Mouse (Mus musculus) neural tube, embryonic 12.5 days (tissue): Measurements from ENCODE around the gene Chaf1a. TPM values are rescaled to one million over a fixed set of nuclear protein-coding genes. Genes with fewer than 3 reads are reported as not detected.

Experiments used
- ATAC-seq: fragments of 200-750 bp; cut with Nextera tagmentation; 2 replicates; pipeline ENCODE4 v1.8.0; 2017; ENCODE audit warnings: low read depth, mild to moderate bottlenecking, moderate TSS enrichment, moderate library complexity; ENCODE audit not compliant: low FRiP score
- H3K27ac ChIP-seq: fragments of 300-500 bp; sonication (generic); 2 replicates; pipeline ENCODE4 v1.5.1; 2016
- H3K27me3 ChIP-seq: fragments of 300-500 bp; sonication (generic); replicated peaks from 2 replicates; pipeline ENCODE4 v1.6.1; 2016; ENCODE audit warnings: mild to moderate bottlenecking
- H3K36me3 ChIP-seq: fragments of 300-500 bp; sonication (generic); 2 replicates; pipeline ENCODE4 v1.6.1; 2016; ENCODE audit warnings: mild to moderate bottlenecking
- H3K4me1 ChIP-seq: fragments of 300-500 bp; sonication (generic); 2 replicates; pipeline ENCODE4 v1.6.1; 2016
- H3K4me2 ChIP-seq: fragments of 300-500 bp; sonication (generic); replicated peaks from 2 replicates; pipeline ENCODE4 v1.6.1; 2016; ENCODE audit warnings: mild to moderate bottlenecking
- H3K4me3 ChIP-seq: fragments of 300-500 bp; sonication (generic); 2 replicates; pipeline ENCODE4 v1.5.1; 2016
- H3K9ac ChIP-seq: fragments of 300-500 bp; sonication (generic); 2 replicates; pipeline ENCODE4 v1.6.1; 2016; ENCODE audit warnings: mild to moderate bottlenecking
- H3K9me3 ChIP-seq: fragments of 300-500 bp; sonication (generic); 2 replicates; pipeline ENCODE4 v1.6.1; 2016; ENCODE audit warnings: mild to moderate bottlenecking
- WGBS: fragments of 180-500 bp; shearing (Covaris S2); methylation state at CpG from one replicate; pipeline ENCODE4 v1.1.7; 2016; 5-methylcytosine and 5-hydroxymethylcytosine counted together
- polyA plus RNA-seq: library from polyadenylated mRNA; unstranded; fragments of >200 nt; fragmentation: Nextera tagmentation; extraction: Ambion mirVana; gene quantifications from 2 replicates; pipeline ENCODE4 v1.2.1, GENCODE M21; 2016

The Chaf1a gene
- polyA plus RNA-seq, 1 experiment from 2014 or later, result 25.3 TPM

DNA sequence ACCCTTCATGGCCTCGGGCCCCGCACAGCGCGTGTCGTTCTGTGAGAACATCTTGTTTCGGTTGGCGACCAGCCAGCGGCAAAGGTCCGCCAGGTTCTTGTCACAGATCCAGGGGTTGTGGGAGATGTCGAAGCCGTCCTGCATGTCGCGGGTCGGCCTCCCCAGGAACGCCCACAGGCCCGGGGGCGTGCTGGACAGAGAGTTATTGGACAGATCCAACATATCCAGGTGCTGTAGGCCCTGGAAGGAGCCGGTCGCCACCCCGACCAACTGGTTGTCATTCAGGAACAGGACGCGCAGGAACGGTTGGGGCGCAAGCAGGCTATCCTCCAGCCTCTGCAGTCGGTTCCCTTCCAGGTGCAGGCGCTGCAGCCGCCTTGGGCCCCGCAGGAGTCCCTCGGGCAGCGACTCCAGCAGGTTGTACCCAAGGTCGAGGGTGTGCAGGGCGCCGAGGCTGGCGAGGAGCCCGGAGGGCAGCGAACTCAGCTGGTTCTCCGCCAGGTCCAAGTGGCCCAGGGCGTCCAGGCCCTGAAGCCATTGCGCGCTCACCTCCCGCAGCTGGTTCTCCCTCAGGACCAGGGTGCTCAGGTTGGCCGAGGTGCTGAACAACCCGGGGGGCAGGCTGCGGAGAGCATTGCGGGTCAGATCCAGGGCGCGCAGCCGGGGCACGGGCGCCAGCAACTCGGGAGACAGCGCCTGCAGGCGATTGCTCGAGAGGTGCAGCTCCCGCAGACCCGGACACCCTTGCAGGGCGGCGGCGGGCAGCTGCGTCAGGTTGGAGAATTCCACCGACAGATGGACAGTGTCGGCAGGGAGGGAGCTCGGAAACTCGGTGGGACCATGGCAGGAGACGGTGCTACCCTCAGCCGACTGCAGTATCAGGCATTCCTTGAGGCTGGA, 80.0 kb downstream of the Chaf1a start:
- no peak overlapping the region for H3K27ac ChIP-seq
- no peak overlapping the region for H3K4me3 ChIP-seq
- H3K36me3 ChIP-seq, result peaks cover 10% of the 10 kb centered on the region
- H3K9me3 ChIP-seq, result peaks cover 13% of the 10 kb centered on the region
- peaks cover 89% of the 10 kb centered on the region for H3K27me3 ChIP-seq
- peak overlapping the region; percentile 20; the same call in 1 of the 2 replicates for H3K4me2 ChIP-seq
- 11% methylated on average over 66 of the region's 66 CpGs for WGBS
- no peak overlapping the region for H3K9ac ChIP-seq
- ATAC-seq, result no peak
- peaks cover 19% of the 10 kb centered on the region for H3K4me1 ChIP-seq

GRCm38 (mm10) chr17:56121826-56122225, 81.6 kb downstream of the Chaf1a start, which contains the start of gene Lrg1:
TSS of gene Lrg1 (minus strand) at chr17:56122001.
- H3K4me1 ChIP-seq, result peaks cover 19% of the 10 kb centered on the region
- H3K36me3 ChIP-seq, result peaks cover 19% of the 10 kb centered on the region
- WGBS, result 64% methylated on average over 2 of the region's 2 CpGs
- H3K4me3 ChIP-seq, result no peak within 1 kb of the TSS
- H3K9me3 ChIP-seq, result peaks cover 13% of the 10 kb centered on the region
- no peak within 1 kb of the TSS for H3K27ac ChIP-seq
- no peak for ATAC-seq
- no peak within 1 kb of the TSS for H3K9ac ChIP-seq
- H3K27me3 ChIP-seq, result peaks cover 84% of the 10 kb centered on the region
- H3K4me2 ChIP-seq, result no peak within 1 kb of the TSS

Other genes starting within 250 kb of the Chaf1a start
- gene Zfp119a, start 161.5 kb upstream of the Chaf1a start, polyA plus RNA-seq, result 9.8 and 10.0 TPM in 2 replicates
- gene Zfp959, start 148.3 kb upstream of the Chaf1a start, polyA plus RNA-seq, result 12.8 and 17.0 TPM in 2 replicates
- gene Zfp119b, start 90.9 kb upstream of the Chaf1a start, polyA plus RNA-seq, result 6.0 and 6.1 TPM in 2 replicates
- 2.3 and 2.8 TPM in 2 replicates for gene Ebi3, start 87.8 kb upstream of the Chaf1a start, polyA plus RNA-seq
- gene Yju2, start 81.3 kb upstream of the Chaf1a start, polyA plus RNA-seq, result 24.2 and 27.1 TPM in 2 replicates
- gene Shd, start 70.0 kb upstream of the Chaf1a start, polyA plus RNA-seq, result 136 and 143 TPM in 2 replicates
- gene Fsd1, start 53.9 kb upstream of the Chaf1a start, polyA plus RNA-seq, result 114 and 123 TPM in 2 replicates
- gene Stap2, start 34.9 kb upstream of the Chaf1a start, polyA plus RNA-seq, result 5.9 and 7.2 TPM in 2 replicates
- 209 and 214 TPM in 2 replicates for gene Mpnd, start 34.7 kb upstream of the Chaf1a start, polyA plus RNA-seq
- gene Sh3gl1, start 3.8 kb upstream of the Chaf1a start, polyA plus RNA-seq, result 134 TPM in 2 replicates
- gene Ubxn6, start 34.6 kb downstream of the Chaf1a start, polyA plus RNA-seq, result 61.0 and 63.8 TPM in 2 replicates
- 166 and 173 TPM in 2 replicates for gene Hdgfl2, start 39.2 kb downstream of the Chaf1a start, polyA plus RNA-seq
- 0.05 and 0.10 TPM in 2 replicates for gene Plin4, start 69.4 kb downstream of the Chaf1a start, polyA plus RNA-seq
- gene Plin5, start 77.2 kb downstream of the Chaf1a start, polyA plus RNA-seq, result 0.30 and 0.38 TPM in 2 replicates
- gene Lrg1, start 81.6 kb downstream of the Chaf1a start, polyA plus RNA-seq, result 0.14 TPM in 1 of 2 replicates, not detected in the other
- gene Sema6b, start 99.9 kb downstream of the Chaf1a start, polyA plus RNA-seq, result 12.5 and 13.0 TPM in 2 replicates
- 8.9 and 9.8 TPM in 2 replicates for gene Tnfaip8l1, start 122.0 kb downstream of the Chaf1a start, polyA plus RNA-seq
- gene Mydgf, start 143.5 kb downstream of the Chaf1a start, polyA plus RNA-seq, result 65.5 and 65.9 TPM in 2 replicates
- 35.0 and 35.1 TPM in 2 replicates for gene Dpp9, start 178.5 kb downstream of the Chaf1a start, polyA plus RNA-seq
- gene Fem1a, start 216.4 kb downstream of the Chaf1a start, polyA plus RNA-seq, result 19.9 and 20.6 TPM in 2 replicates
- gene Ticam1, start 236.3 kb downstream of the Chaf1a start, polyA plus RNA-seq, result 1.5 and 2.0 TPM in 2 replicates